Mouse (Mus musculus) intestine, embryonic 14.5 days (tissue): ENCODE data around the gene Ajap1. TPM values are rescaled to one million over a fixed set of nuclear protein-coding genes. Genes with fewer than 3 reads are reported as not detected.

Experiments
- ATAC-seq: fragments of 200-750 bp; cut with Nextera tagmentation; replicated peaks from 2 replicates; pipeline ENCODE4 v1.8.0; 2017; ENCODE audit warnings: low read depth, moderate number of reproducible peaks, moderate TSS enrichment, moderate library complexity; ENCODE audit not compliant: low FRiP score, low TSS enrichment
- DNase-seq: peaks from one replicate; pipeline ENCODE4 v3.0.0-alpha.2; 2018; ENCODE audit warnings: low spot score
- H3K27ac ChIP-seq: fragments of 300-500 bp; sonication (generic); 2 replicates; pipeline ENCODE4 v1.5.1; 2014; ENCODE audit warnings: low read depth, mild to moderate bottlenecking, control low read depth
- H3K27me3 ChIP-seq: fragments of 300-500 bp; sonication (generic); replicated peaks from 2 replicates; pipeline ENCODE4 v1.6.1; 2014; ENCODE audit warnings: low read length, control low read depth; ENCODE audit not compliant: control insufficient read depth, insufficient read depth
- H3K36me3 ChIP-seq: fragments of 300-500 bp; sonication (generic); 2 replicates; pipeline ENCODE4 v1.6.1; 2014; ENCODE audit warnings: low read length, control low read depth; ENCODE audit not compliant: control insufficient read depth, insufficient read depth
- H3K4me1 ChIP-seq: fragments of 300-500 bp; sonication (generic); replicated peaks from 2 replicates; pipeline ENCODE4 v1.6.1; 2014; ENCODE audit warnings: low read length, control low read depth, mixed read lengths; ENCODE audit not compliant: control insufficient read depth, insufficient read depth
- H3K4me2 ChIP-seq: fragments of 300-500 bp; sonication (generic); 2 replicates; pipeline ENCODE4 v1.6.1; 2014; ENCODE audit warnings: low read length
- H3K4me3 ChIP-seq: fragments of 300-500 bp; sonication (generic); 2 replicates; pipeline ENCODE4 v1.5.1; 2014; ENCODE audit warnings: low read depth, low read length, control low read depth, mixed read lengths
- H3K9ac ChIP-seq: fragments of 300-500 bp; sonication (generic); 2 replicates; pipeline ENCODE4 v1.6.1; 2014; ENCODE audit warnings: mild to moderate bottlenecking, low read length
- H3K9me3 ChIP-seq: fragments of 300-500 bp; sonication (generic); 2 replicates; pipeline ENCODE4 v1.6.1; 2016; ENCODE audit warnings: low read length, control low read depth; ENCODE audit not compliant: control insufficient read depth
- WGBS: fragments of 180-500 bp; shearing (Covaris S2); extraction: QIAGEN DNeasy Blood & Tissue Kit; methylation state at CpG from one replicate; pipeline ENCODE4 v1.1.7; 2014; 5-methylcytosine and 5-hydroxymethylcytosine counted together
- polyA plus RNA-seq: library from polyadenylated mRNA; unstranded; fragments of >200 nt; fragmentation: Nextera tagmentation; extraction: Ambion mirVana; gene quantifications from 2 replicates; pipeline ENCODE4 v1.2.1, GENCODE M21; 2014

The Ajap1 gene
- polyA plus RNA-seq, 1 experiment from 2014 or later, result 1.3 TPM

- Histone ChIP-seq H3K9ac (no peak overlapping the region), H3K27ac (no peak overlapping the region), H3K4me3 (no peak overlapping the region), H3K9me3 (no peaks in the 10 kb centered on the region), H3K27me3 (no peaks in the 10 kb centered on the region), H3K4me2 (no peak overlapping the region), H3K36me3 (no peaks in the 10 kb centered on the region), H3K4me1 (no peaks in the 10 kb centered on the region)
- no peak for ATAC-seq
- WGBS, result 47% methylated on average over 13 of the region's 13 CpGs
- DNase-seq, result no peak
Measured at GRCm38 (mm10) chr4:153360868-153361545, 121.6 kb downstream of the Ajap1 start.

GRCm38 (mm10) chr4:153358243-153358550 is 124.4 kb downstream of the Ajap1 start:
- Histone ChIP-seq H3K27ac (no peak overlapping the region), H3K4me2 (no peak overlapping the region), H3K4me1 (no peaks in the 10 kb centered on the region), H3K36me3 (no peaks in the 10 kb centered on the region), H3K4me3 (no peak overlapping the region), H3K27me3 (no peaks in the 10 kb centered on the region), H3K9me3 (no peaks in the 10 kb centered on the region), H3K9ac (no peak overlapping the region)
- DNase-seq (no peak), ATAC-seq (no peak)
- WGBS, result 62% methylated on average over 7 of the region's 7 CpGs

GRCm38 (mm10) chr4:153357539-153358242 is 124.9 kb downstream of the Ajap1 start:
- ATAC-seq (no peak), DNase-seq (peak; percentile 90)
- H3K9me3 ChIP-seq, result no peaks in the 10 kb centered on the region
- no peak overlapping the region for H3K27ac ChIP-seq
- H3K36me3 ChIP-seq, result no peaks in the 10 kb centered on the region
- WGBS, result 43% methylated on average over 9 of the region's 9 CpGs
- H3K27me3 ChIP-seq, result no peaks in the 10 kb centered on the region
- no peak overlapping the region for H3K4me3 ChIP-seq
- no peaks in the 10 kb centered on the region for H3K4me1 ChIP-seq
- H3K9ac ChIP-seq, result no peak overlapping the region
- no peak overlapping the region for H3K4me2 ChIP-seq

- no peaks in the 10 kb centered on the region for H3K27me3 ChIP-seq
- 86% methylated on average over 4 of the region's 4 CpGs for WGBS
- no peak for ATAC-seq
- no peak overlapping the region for H3K4me3 ChIP-seq
- H3K9ac ChIP-seq, result no peak overlapping the region
- H3K4me1 ChIP-seq, result no peaks in the 10 kb centered on the region
- no peak overlapping the region for H3K27ac ChIP-seq
- no peaks in the 10 kb centered on the region for H3K36me3 ChIP-seq
- DNase-seq, result no peak
- no peaks in the 10 kb centered on the region for H3K9me3 ChIP-seq
- no peak overlapping the region for H3K4me2 ChIP-seq
Measured at GRCm38 (mm10) chr4:153356236-153356635, 126.4 kb downstream of the Ajap1 start.

GRCm38 (mm10) chr4:153344999-153345398 is 137.6 kb downstream of the Ajap1 start:
- Histone ChIP-seq H3K27me3 (no peaks in the 10 kb centered on the region), H3K4me3 (no peak overlapping the region), H3K36me3 (no peaks in the 10 kb centered on the region), H3K4me2 (no peak overlapping the region), H3K9me3 (no peaks in the 10 kb centered on the region), H3K4me1 (no peaks in the 10 kb centered on the region), H3K27ac (no peak overlapping the region), H3K9ac (no peak overlapping the region)
- 90% methylated on average over 3 of the region's 3 CpGs for WGBS
- DNase-seq, result no peak
- ATAC-seq, result no peak

- Histone ChIP-seq H3K4me1 (no peaks in the 10 kb centered on the region), H3K4me3 (no peak overlapping the region), H3K9me3 (no peaks in the 10 kb centered on the region), H3K27me3 (no peaks in the 10 kb centered on the region), H3K9ac (no peak overlapping the region), H3K36me3 (no peaks in the 10 kb centered on the region), H3K27ac (no peak overlapping the region), H3K4me2 (no peak overlapping the region)
- DNase-seq (no peak), ATAC-seq (no peak)
Measured at GRCm38 (mm10) chr4:153340887-153341286, 141.7 kb downstream of the Ajap1 start.

- Histone ChIP-seq H3K9me3 (no peaks in the 10 kb centered on the region), H3K36me3 (no peaks in the 10 kb centered on the region), H3K4me3 (no peak overlapping the region), H3K27me3 (no peaks in the 10 kb centered on the region), H3K4me2 (no peak overlapping the region), H3K9ac (no peak overlapping the region), H3K27ac (no peak overlapping the region), H3K4me1 (no peaks in the 10 kb centered on the region)
- WGBS, result 79% methylated on average over 15 of the region's 15 CpGs
- ATAC-seq (no peak), DNase-seq (no peak)
Measured at GRCm38 (mm10) chr4:153335301-153335799, 147.3 kb downstream of the Ajap1 start.

- Histone ChIP-seq H3K4me1 (no peaks in the 10 kb centered on the region), H3K27ac (no peak overlapping the region), H3K9me3 (no peaks in the 10 kb centered on the region), H3K27me3 (no peaks in the 10 kb centered on the region), H3K4me3 (no peak overlapping the region), H3K4me2 (no peak overlapping the region), H3K9ac (no peak overlapping the region), H3K36me3 (no peaks in the 10 kb centered on the region)
- ATAC-seq (no peak), DNase-seq (no peak)
- WGBS, result 62% methylated on average over 10 of the region's 10 CpGs
Measured at GRCm38 (mm10) chr4:153327809-153328208, 154.8 kb downstream of the Ajap1 start.
